Mouse (Mus musculus) adrenal gland, postnatal 4 days (tissue): Measurements from ENCODE around the gene Pithd1. TPM values are rescaled to one million over a fixed set of nuclear protein-coding genes. Genes with fewer than 3 reads are reported as not detected.
"Not testable (repeated sequence)": the region's sequence is repeated elsewhere in the genome, so short reads cannot be mapped to it uniquely, and the experiment has no call there.

Experiments used
- DNase-seq, 2 experiments: peaks; one replicate each; pipeline ENCODE4 v3.0.0; 2021 to 2022; ENCODE audit warnings: low spot score in 2 of 2, mixed read lengths in 2 of 2
- total RNA-seq, 2 experiments: library from RNA; stranded (reverse); gene quantifications; 2 replicates each; pipeline ENCODE4 v1.2.3; 2021

Gene Pithd1
- total RNA-seq, 2 experiments from 2014 or later = 35.2 to 39.2 TPM

- DNase-seq = no peak
Observed at GRCm38 (mm10) chr4:135993941-135994340, 6.9 kb upstream of the Pithd1 start.

GRCm38 (mm10) chr4:135987714-135988113 is 650 bp upstream of the Pithd1 start:
- no peak for DNase-seq

- DNase-seq = no peak
Observed at GRCm38 (mm10) chr4:135986301-135986942, 642 bp downstream of the Pithd1 start.

- no peak for DNase-seq
Observed at GRCm38 (mm10) chr4:135985769-135986168, 1.3 kb downstream of the Pithd1 start.

GRCm38 (mm10) chr4:135985193-135985592 is 1.9 kb downstream of the Pithd1 start:
- DNase-seq = no peak

GRCm38 (mm10) chr4:135984556-135984955 is 2.5 kb downstream of the Pithd1 start:
- DNase-seq = no peak

DNA sequence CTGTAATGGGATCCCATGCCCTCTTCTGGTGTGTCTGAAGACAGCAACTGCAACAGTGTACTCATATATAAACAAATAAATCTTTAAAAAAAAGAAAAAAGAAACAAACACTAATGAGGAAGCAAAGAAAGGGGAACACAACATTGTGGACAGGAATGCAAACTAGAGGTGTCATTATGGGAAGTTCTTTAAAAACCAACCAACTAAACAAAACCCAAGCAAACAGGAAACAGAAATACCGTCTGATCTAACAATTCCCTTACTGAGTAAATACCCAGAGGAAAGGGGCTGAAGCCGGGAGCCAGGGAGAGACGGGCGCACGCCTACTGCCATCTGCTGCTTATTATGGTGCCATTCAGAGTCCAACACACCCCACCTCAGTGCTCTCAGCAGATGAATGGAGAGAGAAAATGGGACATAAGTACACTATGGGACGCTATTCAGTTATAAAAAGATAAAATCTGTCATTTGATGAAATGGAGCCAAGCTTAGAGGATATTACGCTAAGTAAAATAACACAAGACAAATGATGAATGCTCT is 5.5 kb downstream of the Pithd1 start:
- no peak for DNase-seq

GRCm38 (mm10) chr4:135980223-135980622 is 6.8 kb downstream of the Pithd1 start:
- not testable (repeated sequence) for DNase-seq

DNA sequence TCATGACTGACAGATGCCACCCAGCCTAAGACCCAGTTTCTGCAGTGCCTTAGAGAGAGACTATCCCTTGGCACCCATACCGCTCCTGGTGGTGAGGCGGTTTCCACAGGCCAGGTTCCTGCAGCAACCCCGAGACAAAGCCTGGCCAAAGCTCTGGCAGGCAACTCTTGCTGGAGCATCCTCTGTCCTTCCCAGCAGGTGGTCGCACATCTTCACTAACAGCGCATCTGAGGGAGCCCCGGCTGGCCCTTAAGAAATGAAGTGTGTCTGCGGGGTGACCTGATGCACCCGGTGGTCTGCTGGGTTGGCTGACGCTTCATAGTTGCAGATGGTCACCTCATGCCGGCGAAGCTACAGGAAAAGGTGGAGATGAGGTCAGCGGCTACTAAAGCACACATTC is 10.9 kb downstream of the Pithd1 start:
- DNase-seq = no peak

DNA sequence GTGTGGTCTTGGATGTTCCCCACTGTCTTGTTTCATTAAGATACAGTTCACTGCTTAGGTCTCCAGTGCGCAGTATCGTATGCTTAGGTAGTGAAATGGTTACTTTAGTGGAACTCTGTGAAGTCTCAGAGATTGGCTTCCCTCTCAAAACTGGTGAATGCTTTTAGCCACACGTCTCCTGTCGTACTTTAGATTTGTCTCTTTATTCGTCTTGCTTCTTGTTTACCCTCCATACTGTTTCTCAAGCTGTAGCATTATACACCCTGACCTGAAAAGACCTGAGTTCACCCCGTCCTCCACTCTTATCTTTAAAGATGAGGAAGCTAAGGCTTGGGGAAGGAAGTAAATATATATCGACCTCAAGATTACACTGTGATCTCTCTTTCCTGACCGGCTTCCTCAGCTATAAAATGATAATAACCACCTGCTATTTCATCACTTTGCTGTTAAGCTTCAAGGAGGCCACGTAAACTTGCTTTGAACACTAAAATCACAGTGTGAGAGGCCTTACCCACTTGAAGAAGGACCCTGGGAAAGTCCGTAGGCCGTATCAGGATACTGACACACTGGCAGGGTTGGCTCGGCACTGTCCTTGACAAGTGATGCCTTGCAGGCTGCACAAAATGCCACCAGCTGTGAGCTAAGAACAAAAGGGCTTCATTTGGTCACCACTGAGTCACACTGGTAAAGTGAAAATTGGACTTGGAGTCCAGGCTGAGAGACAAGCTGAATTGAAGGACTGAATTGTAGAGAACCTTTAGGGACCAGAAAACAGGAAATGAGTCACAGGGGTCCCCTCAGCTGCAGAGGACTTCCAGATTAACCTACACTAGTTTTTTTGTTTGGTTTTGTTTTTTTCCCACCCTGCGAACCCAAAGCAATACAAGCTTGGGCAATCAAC is 13.9 kb downstream of the Pithd1 start:
- no peak for DNase-seq

- DNase-seq = peak; percentile 64 to 77
Observed at GRCm38 (mm10) chr4:135972556-135972906, 14.5 kb downstream of the Pithd1 start, which contains the start of gene Lypla2. TSS of gene Lypla2 (minus strand) at chr4:135972626.

DNA sequence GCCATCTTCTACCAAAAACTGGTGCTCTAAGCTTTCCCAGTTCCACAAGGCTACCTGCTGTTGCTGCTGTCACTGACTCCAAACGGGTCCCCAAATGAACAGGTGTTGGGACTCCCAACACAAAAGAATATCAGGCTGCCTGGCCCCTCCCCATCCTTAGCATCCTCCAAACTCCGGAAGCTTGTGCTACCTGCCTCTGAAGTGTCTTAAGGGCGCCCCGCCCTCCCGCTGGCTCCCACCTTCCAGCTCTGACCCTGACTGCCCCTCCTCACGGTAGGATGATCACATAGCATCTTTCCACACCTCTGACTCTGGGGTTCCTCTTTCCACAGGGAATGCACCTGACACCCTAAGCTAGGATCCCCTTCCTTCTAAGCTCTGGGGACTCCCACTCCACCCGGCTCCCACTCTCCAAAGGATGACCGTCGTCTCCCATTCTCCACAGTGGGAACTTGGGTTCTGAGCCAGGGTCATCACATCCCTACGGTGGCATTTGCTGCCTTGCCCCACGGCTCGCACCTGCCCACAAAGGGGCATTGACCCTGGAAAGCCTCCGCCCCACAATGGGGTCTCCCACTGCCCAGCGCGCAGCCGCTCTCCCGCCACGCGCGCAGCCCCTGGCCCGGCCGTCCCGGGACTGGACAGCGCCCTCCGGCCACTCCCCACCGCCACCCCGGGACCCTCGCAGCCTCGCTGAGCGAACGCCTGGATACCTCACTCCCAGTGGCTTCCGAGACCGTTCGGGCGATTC is 15.1 kb downstream of the Pithd1 start:
- no peak for DNase-seq

GRCm38 (mm10) chr4:135970585-135970984 is 16.5 kb downstream of the Pithd1 start:
- DNase-seq = no peak

GRCm38 (mm10) chr4:135969070-135969750 is 17.9 kb downstream of the Pithd1 start:
- DNase-seq = no peak

DNA sequence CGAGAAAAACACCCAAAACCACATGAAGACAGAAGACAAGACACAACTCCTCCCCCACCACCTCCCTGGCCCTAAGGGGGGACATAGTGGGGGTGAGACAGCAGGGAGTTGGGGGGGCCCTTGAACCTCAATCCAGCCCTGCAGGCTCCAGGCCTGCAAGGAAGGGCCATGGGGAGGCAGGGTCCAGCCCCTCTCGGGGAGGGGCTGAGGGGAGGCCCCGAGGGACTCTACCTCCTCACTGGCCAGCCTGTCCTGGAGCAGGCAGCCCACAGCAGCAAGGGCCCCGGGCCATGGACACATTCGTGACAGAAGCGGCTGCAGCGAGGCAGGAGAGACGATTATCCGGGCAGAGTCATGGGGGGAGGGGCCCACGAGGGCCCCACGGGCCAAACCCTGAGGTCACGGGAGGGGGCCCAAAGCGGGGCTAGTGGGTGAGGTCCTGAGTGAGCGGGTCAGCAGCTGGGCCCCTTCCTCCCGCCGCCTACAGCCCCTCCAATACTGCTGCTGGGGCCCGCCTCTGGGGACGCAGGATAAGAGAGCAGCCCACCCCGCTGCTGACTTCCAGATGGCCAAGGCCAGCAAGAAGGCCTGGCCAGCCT is 18.7 kb downstream of the Pithd1 start:
- DNase-seq = no peak

DNA sequence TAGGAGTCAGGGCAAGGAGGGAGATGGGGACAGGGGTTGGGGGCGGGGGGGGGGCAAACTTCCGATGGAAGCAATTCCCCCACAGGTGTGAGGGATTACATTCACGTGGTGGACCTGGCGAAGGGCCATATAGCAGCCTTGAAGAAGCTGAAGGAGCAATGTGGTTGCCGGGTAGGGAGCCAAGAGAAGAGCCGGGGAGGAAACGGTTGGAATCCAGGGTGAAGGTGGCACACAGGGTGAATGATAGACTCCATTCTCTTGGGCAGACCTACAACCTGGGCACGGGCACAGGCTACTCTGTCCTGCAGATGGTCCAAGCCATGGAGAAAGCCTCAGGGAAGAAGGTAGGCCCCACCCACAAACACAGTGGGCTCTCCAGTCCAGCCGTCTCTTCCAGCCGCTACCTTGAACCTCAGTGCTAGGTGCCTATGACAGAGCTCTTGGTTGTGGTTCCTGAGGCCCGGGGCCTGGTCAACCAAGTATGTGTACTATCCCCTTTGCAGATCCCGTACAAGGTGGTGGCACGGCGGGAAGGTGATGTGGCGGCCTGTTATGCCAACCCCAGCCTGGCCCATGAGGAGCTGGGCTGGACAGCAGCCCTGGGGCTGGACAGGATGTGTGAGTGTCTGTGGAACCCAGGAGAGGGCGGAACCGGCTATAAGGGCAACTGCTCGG is 19.8 kb downstream of the Pithd1 start:
- DNase-seq = no peak

- no peak for DNase-seq
Observed at GRCm38 (mm10) chr4:135966283-135966682, 20.8 kb downstream of the Pithd1 start.

- no peak for DNase-seq
Observed at GRCm38 (mm10) chr4:135965113-135965512, 22.0 kb downstream of the Pithd1 start.

DNA sequence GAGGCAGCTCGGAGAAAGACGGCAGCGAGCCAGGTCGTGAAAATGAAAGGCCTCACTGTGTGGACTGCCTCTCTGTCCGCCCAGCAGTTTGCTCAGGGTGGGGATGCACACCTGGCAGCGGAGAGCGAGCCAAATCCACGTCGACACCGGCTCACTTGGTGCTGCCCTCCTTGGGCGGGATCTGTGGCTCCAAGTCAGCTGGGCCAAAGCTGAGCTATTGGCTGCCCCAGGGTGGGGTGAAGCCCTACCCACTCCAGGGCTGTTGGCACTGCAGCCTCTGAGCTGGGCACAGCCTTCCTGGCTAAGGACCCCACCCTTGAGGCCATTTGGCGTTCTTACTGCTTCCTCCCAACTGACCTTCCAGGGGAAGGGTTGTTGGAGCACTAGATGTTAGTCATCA is 22.6 kb downstream of the Pithd1 start:
- DNase-seq = no peak
